Mouse (Mus musculus) intestine, embryonic 14.5 days (tissue): Measurements from ENCODE around the gene Il10ra. TPM values are rescaled to one million over a fixed set of nuclear protein-coding genes. Genes with fewer than 3 reads are reported as not detected.

Experiments
- ATAC-seq: fragments of 200-750 bp; cut with Nextera tagmentation; replicated peaks from 2 replicates; pipeline ENCODE4 v1.8.0; 2017; ENCODE audit warnings: low read depth, moderate number of reproducible peaks, moderate TSS enrichment, moderate library complexity; ENCODE audit not compliant: low FRiP score, low TSS enrichment
- DNase-seq: peaks from one replicate; pipeline ENCODE4 v3.0.0-alpha.2; 2018; ENCODE audit warnings: low spot score
- H3K27ac ChIP-seq: fragments of 300-500 bp; sonication (generic); 2 replicates; pipeline ENCODE4 v1.5.1; 2014; ENCODE audit warnings: low read depth, mild to moderate bottlenecking, control low read depth
- H3K27me3 ChIP-seq: fragments of 300-500 bp; sonication (generic); replicated peaks from 2 replicates; pipeline ENCODE4 v1.6.1; 2014; ENCODE audit warnings: low read length, control low read depth; ENCODE audit not compliant: control insufficient read depth, insufficient read depth
- H3K36me3 ChIP-seq: fragments of 300-500 bp; sonication (generic); 2 replicates; pipeline ENCODE4 v1.6.1; 2014; ENCODE audit warnings: low read length, control low read depth; ENCODE audit not compliant: control insufficient read depth, insufficient read depth
- H3K4me1 ChIP-seq: fragments of 300-500 bp; sonication (generic); replicated peaks from 2 replicates; pipeline ENCODE4 v1.6.1; 2014; ENCODE audit warnings: low read length, control low read depth, mixed read lengths; ENCODE audit not compliant: control insufficient read depth, insufficient read depth
- H3K4me2 ChIP-seq: fragments of 300-500 bp; sonication (generic); 2 replicates; pipeline ENCODE4 v1.6.1; 2014; ENCODE audit warnings: low read length
- H3K4me3 ChIP-seq: fragments of 300-500 bp; sonication (generic); 2 replicates; pipeline ENCODE4 v1.5.1; 2014; ENCODE audit warnings: low read depth, low read length, control low read depth, mixed read lengths
- H3K9ac ChIP-seq: fragments of 300-500 bp; sonication (generic); 2 replicates; pipeline ENCODE4 v1.6.1; 2014; ENCODE audit warnings: mild to moderate bottlenecking, low read length
- H3K9me3 ChIP-seq: fragments of 300-500 bp; sonication (generic); 2 replicates; pipeline ENCODE4 v1.6.1; 2016; ENCODE audit warnings: low read length, control low read depth; ENCODE audit not compliant: control insufficient read depth
- WGBS: fragments of 180-500 bp; shearing (Covaris S2); extraction: QIAGEN DNeasy Blood & Tissue Kit; methylation state at CpG from one replicate; pipeline ENCODE4 v1.1.7; 2014; 5-methylcytosine and 5-hydroxymethylcytosine counted together
- polyA plus RNA-seq: library from polyadenylated mRNA; unstranded; fragments of >200 nt; fragmentation: Nextera tagmentation; extraction: Ambion mirVana; gene quantifications from 2 replicates; pipeline ENCODE4 v1.2.1, GENCODE M21; 2014

The Il10ra gene
- polyA plus RNA-seq = 1.3 and 1.5 TPM in 2 replicates

GRCm38 (mm10) chr9:45268597-45269325 lies at the start of gene Il10ra:
Gene Il10ra (minus strand): TSS chr9:45269149.
- H3K4me1 ChIP-seq = no peaks in the 10 kb centered on the region; the same call in 1 of the 2 replicates
- peak within 1 kb of the TSS; percentile 32; the same call in 1 of the 2 replicates for H3K9ac ChIP-seq
- H3K9me3 ChIP-seq = no peaks in the 10 kb centered on the region
- H3K27ac ChIP-seq = no peak within 1 kb of the TSS
- 8% methylated on average over 35 of the region's 36 CpGs for WGBS
- H3K4me3 ChIP-seq = peak within 1 kb of the TSS; percentile 31
- peak within 1 kb of the TSS; percentile 65 for H3K4me2 ChIP-seq
- DNase-seq (peak; percentile 61), ATAC-seq (no peak; the same call in 1 of the 2 replicates)
- no peaks in the 10 kb centered on the region for H3K36me3 ChIP-seq
- H3K27me3 ChIP-seq = peaks cover 25% of the 10 kb centered on the region

- 0 out of 2 replicates have a peak, but pooled peaks have one; percentile 23 for ATAC-seq
- no peak overlapping the region for H3K4me2 ChIP-seq
- H3K9me3 ChIP-seq = no peaks in the 10 kb centered on the region
- H3K4me3 ChIP-seq = no peak overlapping the region
- H3K36me3 ChIP-seq = no peaks in the 10 kb centered on the region
- WGBS = 80% methylated on average over 3 of the region's 3 CpGs
- peaks cover 3% of the 10 kb centered on the region; the same call in 1 of the 2 replicates for H3K27me3 ChIP-seq
- H3K27ac ChIP-seq = no peak overlapping the region
- H3K9ac ChIP-seq = no peak overlapping the region
- DNase-seq = no peak
- no peaks in the 10 kb centered on the region for H3K4me1 ChIP-seq
Observed at GRCm38 (mm10) chr9:45317635-45318034, 48.7 kb upstream of the Il10ra start.

DNA sequence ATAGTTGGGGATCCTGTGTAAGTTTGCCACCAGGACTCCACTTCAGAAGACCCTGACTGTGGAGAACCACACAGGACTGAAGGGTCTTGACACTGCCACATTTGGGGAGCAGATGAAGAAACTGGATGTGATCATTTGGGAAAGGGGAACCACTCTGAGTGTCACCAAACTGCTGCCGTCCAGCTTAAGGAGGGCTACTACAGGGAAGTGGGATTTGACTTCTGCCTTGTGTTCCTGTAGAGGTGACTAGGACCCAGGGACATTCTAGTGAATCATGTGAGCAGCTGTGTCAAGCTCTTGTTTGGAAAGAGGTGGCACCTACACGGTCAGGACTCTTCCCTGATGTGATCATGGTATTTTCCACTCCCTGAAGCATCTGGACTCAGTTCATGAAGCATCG lies 45.0 kb upstream of the Il10ra start:
- H3K36me3 ChIP-seq = no peaks in the 10 kb centered on the region
- no peak for ATAC-seq
- no peak overlapping the region for H3K4me2 ChIP-seq
- 87% methylated on average over 3 of the region's 3 CpGs for WGBS
- H3K4me1 ChIP-seq = no peaks in the 10 kb centered on the region
- no peaks in the 10 kb centered on the region for H3K9me3 ChIP-seq
- no peak for DNase-seq
- H3K9ac ChIP-seq = no peak overlapping the region
- H3K27ac ChIP-seq = no peak overlapping the region
- H3K4me3 ChIP-seq = no peak overlapping the region
- H3K27me3 ChIP-seq = no peaks in the 10 kb centered on the region; the same call in 1 of the 2 replicates

DNA sequence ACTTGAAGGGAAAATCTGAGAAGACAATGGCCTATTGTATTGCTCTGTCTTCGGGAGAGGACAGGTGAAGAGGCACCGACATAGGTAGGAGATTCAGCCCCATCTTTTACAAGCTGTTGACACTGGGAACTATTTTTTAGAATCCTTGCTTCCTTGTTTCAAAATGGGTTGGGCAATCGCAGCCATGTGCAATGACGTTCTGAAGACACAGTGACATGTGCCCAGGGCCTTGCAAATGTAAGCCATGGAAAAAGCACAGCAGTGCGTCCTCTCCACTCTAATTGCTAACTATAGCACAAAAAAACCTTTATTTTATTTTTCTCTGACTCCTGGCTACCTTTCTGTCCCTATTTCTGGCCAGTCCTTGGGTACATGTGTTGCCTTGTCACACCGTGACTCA lies 42.9 kb upstream of the Il10ra start:
- Histone ChIP-seq H3K27me3 (no peaks in the 10 kb centered on the region), H3K27ac (no peak overlapping the region), H3K4me2 (no peak overlapping the region), H3K36me3 (no peaks in the 10 kb centered on the region), H3K9me3 (no peaks in the 10 kb centered on the region), H3K4me3 (no peak overlapping the region), H3K9ac (no peak overlapping the region), H3K4me1 (no peaks in the 10 kb centered on the region)
- ATAC-seq (no peak), DNase-seq (no peak)
- WGBS = 81% methylated on average over 6 of the region's 6 CpGs

GRCm38 (mm10) chr9:45308521-45308920 lies 39.6 kb upstream of the Il10ra start:
- Histone ChIP-seq H3K4me2 (no peak overlapping the region), H3K4me1 (no peaks in the 10 kb centered on the region), H3K9ac (no peak overlapping the region), H3K27me3 (no peaks in the 10 kb centered on the region), H3K4me3 (no peak overlapping the region), H3K9me3 (no peaks in the 10 kb centered on the region), H3K27ac (no peak overlapping the region), H3K36me3 (no peaks in the 10 kb centered on the region)
- DNase-seq = no peak
- WGBS = 82% methylated on average over 5 of the region's 5 CpGs
- no peak for ATAC-seq

- no peak overlapping the region for H3K4me2 ChIP-seq
- ATAC-seq (no peak), DNase-seq (no peak)
- no peak overlapping the region for H3K27ac ChIP-seq
- no peaks in the 10 kb centered on the region for H3K27me3 ChIP-seq
- no peak overlapping the region for H3K4me3 ChIP-seq
- WGBS = 84% methylated on average over 12 of the region's 12 CpGs
- no peak overlapping the region for H3K9ac ChIP-seq
- H3K4me1 ChIP-seq = no peaks in the 10 kb centered on the region
- no peaks in the 10 kb centered on the region for H3K9me3 ChIP-seq
- H3K36me3 ChIP-seq = no peaks in the 10 kb centered on the region
Observed at GRCm38 (mm10) chr9:45306746-45307410, 37.9 kb upstream of the Il10ra start.

- no peak overlapping the region for H3K9ac ChIP-seq
- ATAC-seq (no peak), DNase-seq (no peak)
- H3K4me2 ChIP-seq = no peak overlapping the region
- peaks cover 5% of the 10 kb centered on the region; the same call in 1 of the 2 replicates for H3K4me1 ChIP-seq
- no peaks in the 10 kb centered on the region for H3K9me3 ChIP-seq
- H3K27ac ChIP-seq = no peak overlapping the region
- no peak overlapping the region for H3K4me3 ChIP-seq
- WGBS = 91% methylated on average over 8 of the region's 8 CpGs
- H3K27me3 ChIP-seq = no peaks in the 10 kb centered on the region
- H3K36me3 ChIP-seq = no peaks in the 10 kb centered on the region
Observed at GRCm38 (mm10) chr9:45301771-45302170, 32.8 kb upstream of the Il10ra start.

GRCm38 (mm10) chr9:45300422-45301104 lies 31.6 kb upstream of the Il10ra start:
- 8% methylated on average over 20 of the region's 20 CpGs for whole genome bisulfite sequencing

More at GRCm38 (mm10) chr9:45300422-45301104, 31.6 kb upstream of the Il10ra start:
- peak; percentile 92 for ATAC-seq
- H3K9me3 ChIP-seq = no peaks in the 10 kb centered on the region
- peak; percentile 98 for DNase-seq
- no peaks in the 10 kb centered on the region for H3K27me3 ChIP-seq
- 0 out of 2 replicates have a peak overlapping the region, but pooled peaks have one; percentile 33 for H3K27ac ChIP-seq
- peaks cover 5% of the 10 kb centered on the region; the same call in 1 of the 2 replicates for H3K4me1 ChIP-seq
- peak overlapping the region; percentile 58 for H3K4me2 ChIP-seq
- peak overlapping the region; percentile 32; the same call in 1 of the 2 replicates for H3K9ac ChIP-seq
- H3K36me3 ChIP-seq = no peaks in the 10 kb centered on the region
- H3K4me3 ChIP-seq = peak overlapping the region; percentile 29
